Mouse (Mus musculus): ENCODE data around the gene Rnf157. TPM values are rescaled to one million over a fixed set of nuclear protein-coding genes. Genes with fewer than 3 reads are reported as not detected.

Gene Rnf157
- total and polyA plus RNA-seq, 3 experiments, result 8.7 to 39.3 (median 10.9) TPM

DNA sequence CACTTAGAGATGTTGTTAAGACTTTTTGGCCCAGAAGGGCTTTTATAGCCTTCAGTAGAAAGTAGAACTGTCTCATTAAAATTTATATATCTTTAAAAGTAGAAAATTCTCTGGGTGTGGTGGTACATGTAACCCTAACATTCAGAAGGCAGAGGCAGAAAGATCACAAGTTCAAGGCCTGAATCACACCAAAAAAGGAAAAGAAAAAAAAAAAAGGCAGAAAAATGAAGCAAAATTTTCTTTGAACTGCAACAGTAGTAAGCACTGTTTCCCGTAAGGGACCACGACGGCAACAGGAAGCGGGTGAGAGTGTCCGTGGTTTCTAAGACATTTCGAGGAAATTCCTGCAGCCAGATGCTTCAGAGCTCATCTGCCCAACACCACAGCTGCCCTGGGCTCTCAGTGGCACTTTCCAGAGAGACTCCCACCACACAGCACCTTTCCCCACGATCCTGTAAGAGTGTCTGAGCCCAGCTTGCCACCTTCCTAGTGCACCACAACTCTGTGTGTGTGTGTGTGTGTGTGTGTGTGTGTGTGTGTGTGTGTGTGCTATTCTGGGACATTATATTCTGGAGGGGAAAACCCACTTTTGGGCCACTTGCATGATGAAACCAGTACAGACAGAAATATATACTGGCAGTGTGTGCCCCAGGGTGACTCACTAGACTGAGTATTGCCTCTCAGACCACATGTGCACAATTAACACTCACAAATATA lies 35.7 kb downstream of the Rnf157 start:
- peak overlapping the region; percentile 63 for H3K4me2 ChIP-seq (ENCODE audit: insufficient read depth, low read depth, poor library complexity, severe bottlenecking)
- no peaks in the 10 kb centered on the region for H3K36me3 ChIP-seq (replicated peaks in 1 of 2; ENCODE audit: control insufficient read depth in 1 of 2, insufficient read depth in 1 of 2, low read length in 1 of 2)
- H3K79me2 ChIP-seq (replicated peaks; ENCODE audit: control insufficient read depth, extremely low read depth, insufficient read depth, poor library complexity, severe bottlenecking), result no peaks in the 10 kb centered on the region; the same call in none of the 2 replicates
- peak overlapping the region; percentile 99 for H3K27ac ChIP-seq (ENCODE audit: insufficient read depth, low read depth)
- in situ Hi-C loops (cut with MboI; ENCODE audit: low pct_ligation_motif_present, low pct_unique_long_range_greater_than_20kb, low sequenced_read_pairs), result no loop called here
- no peaks in the 10 kb centered on the region for H3K27me3 ChIP-seq (replicated peaks)
- TF ChIP-seq USF2 (conservative IDR thresholded peaks at IDR 0.05; ENCODE audit: low read depth, low read length) (no peak; the same call in 1 of the 2 replicates), MYC (IDR thresholded peaks at IDR 0.05; ENCODE audit: low read depth, low read length) (peak; percentile 98), NELFE (IDR thresholded peaks at IDR 0.05; ENCODE audit: low read depth, low read length) (no peak), CHD2 (IDR thresholded peaks at IDR 0.05; ENCODE audit: low read length) (peak; percentile 89), GABPA (IDR thresholded peaks at IDR 0.05; ENCODE audit: insufficient replicate concordance, low read depth, low read length) (no peak), ZNF384 (IDR thresholded peaks at IDR 0.05; ENCODE audit: low read depth, low read length) (peak; percentile 95), TBP (conservative IDR thresholded peaks at IDR 0.05; ENCODE audit: low read depth, low read length) (peak; percentile 82), HCFC1 (IDR thresholded peaks at IDR 0.05; ENCODE audit: low read depth, low read length) (peak; percentile 35; the same call in 1 of the 2 replicates), RAD21 (IDR thresholded peaks at IDR 0.05; ENCODE audit: low read depth, low read length) (no peak; the same call in 1 of the 2 replicates), MEF2A (IDR thresholded peaks at IDR 0.05; ENCODE audit: borderline replicate concordance, low read depth, low read length) (peak; percentile 100), MAZ (IDR thresholded peaks at IDR 0.05; ENCODE audit: low read depth, low read length) (peak; percentile 79; the same call in 1 of the 2 replicates), CHD1 (IDR thresholded peaks at IDR 0.05; ENCODE audit: low read depth, low read length) (no peak; the same call in 1 of the 2 replicates), TCF12 (IDR thresholded peaks at IDR 0.05; ENCODE audit: low read depth, low read length) (peak; percentile 98), BHLHE40 (IDR thresholded peaks at IDR 0.05; ENCODE audit: low read depth, low read length) (peak; percentile 93), EP300 (IDR thresholded peaks at IDR 0.05; ENCODE audit: low read length) (peak; percentile 92), USF1 (IDR thresholded peaks at IDR 0.05; ENCODE audit: low read depth, low read length) (no peak), JUN (IDR thresholded peaks at IDR 0.05; ENCODE audit: insufficient read depth, low read depth, low read length) (peak; percentile 82), NRF1 (IDR thresholded peaks at IDR 0.05; ENCODE audit: low read depth, low read length) (0 out of 2 replicates have a peak, but pooled peaks have one; percentile 30), ZMIZ1 (IDR thresholded peaks at IDR 0.05; ENCODE audit: low read depth, low read length) (0 out of 2 replicates have a peak, but pooled peaks have one; percentile 54), SMC3 (IDR thresholded peaks at IDR 0.05; ENCODE audit: low read depth, low read length) (no peak; the same call in 1 of the 2 replicates), UBTF (IDR thresholded peaks at IDR 0.05; ENCODE audit: low read depth, low read length) (no peak; the same call in 1 of the 2 replicates), POLR2AphosphoS2 (IDR thresholded peaks at IDR 0.05; ENCODE audit: low read depth, low read length) (no peak; the same call in 1 of the 2 replicates), SIN3A (IDR thresholded peaks at IDR 0.05; ENCODE audit: low read length) (peak; percentile 85), KAT2A (IDR thresholded peaks at IDR 0.05; ENCODE audit: insufficient replicate concordance, low read length) (0 out of 2 replicates have a peak, but pooled peaks have one; percentile 71), JUND (conservative IDR thresholded peaks at IDR 0.05; ENCODE audit: low read depth, low read length) (peak; percentile 81), CTCF (conservative IDR thresholded peaks at IDR 0.05 in 1 of 2, IDR thresholded peaks at IDR 0.05 in 1 of 2; ENCODE audit: low read depth in 2 of 2, low read length in 2 of 2) (no peak), ZKSCAN1 (IDR thresholded peaks at IDR 0.05; ENCODE audit: borderline replicate concordance, low read depth, low read length) (no peak), ELF1 (IDR thresholded peaks at IDR 0.05; ENCODE audit: low read depth, low read length) (peak; percentile 81), MAFK (IDR thresholded peaks at IDR 0.05; ENCODE audit: insufficient replicate concordance, low read length) (peak; percentile 56), MXI1 (IDR thresholded peaks at IDR 0.05; ENCODE audit: low read depth, low read length) (peak; percentile 93), ETS1 (conservative IDR thresholded peaks at IDR 0.05; ENCODE audit: low read depth, low read length) (peak; percentile 97), MAX (IDR thresholded peaks at IDR 0.05; ENCODE audit: low read length) (peak; percentile 92), POLR2A (IDR thresholded peaks at IDR 0.05; ENCODE audit: low read depth, low read length) (peak; percentile 56), E2F4 (IDR thresholded peaks at IDR 0.05; ENCODE audit: insufficient replicate concordance, low read depth, low read length) (no peak; the same call in 1 of the 2 replicates), ZC3H11A (IDR thresholded peaks at IDR 0.05; ENCODE audit: low read depth, low read length) (no peak), PAX5 (IDR thresholded peaks at IDR 0.05; ENCODE audit: low read length) (no peak), IRF4 (IDR thresholded peaks at IDR 0.05; ENCODE audit: low read depth, low read length) (peak; percentile 87; the same call in 1 of the 2 replicates), RCOR1 (conservative IDR thresholded peaks at IDR 0.05; ENCODE audit: low read depth, low read length) (peak; percentile 72)
- H3K9ac ChIP-seq (ENCODE audit: insufficient read depth, low read depth), result peak overlapping the region; percentile 65
- H3K4me1 ChIP-seq (ENCODE audit: control insufficient read depth in 1 of 2, insufficient read depth in 2 of 2), result peaks cover 27 to 58% of the 10 kb centered on the region in 2 experiments
- peak; percentile 94 for DNase-seq (ENCODE audit: extremely low read depth)
- no peaks in the 10 kb centered on the region for H3K9me3 ChIP-seq (replicated peaks; ENCODE audit: low read length)
- dilution Hi-C loops (cut with MboI; ENCODE audit: extremely low pct_ligation_motif_present, extremely low pct_unique_long_range_greater_than_20kb, low sequenced_read_pairs), result no loop called here
- H3K4me3 ChIP-seq (replicated peaks in 1 of 3; ENCODE audit: low read depth in 2 of 3, low read length in 2 of 3, poor library complexity in 1 of 3), result no peak overlapping the region

Measured in CH12.LX (cell line).